Mouse (Mus musculus) myocyte (in vitro differentiated cells): Measurements from ENCODE around the gene Pnkd.

Experiments used
- E2F4 ChIP-seq: IDR thresholded peaks from one replicate; pipeline ENCODE4 v1.6.1; 2011; ENCODE audit warnings: mild to moderate bottlenecking, control low read depth, moderate library complexity; ENCODE audit not compliant: insufficient read depth
- MAX ChIP-seq: IDR thresholded peaks from one replicate; pipeline ENCODE4 v1.6.1; 2011; ENCODE audit warnings: low read depth, mild to moderate bottlenecking, control low read depth
- POLR2A ChIP-seq: IDR thresholded peaks from one replicate; pipeline ENCODE4 v1.6.1; 2011; ENCODE audit warnings: low read depth, mild to moderate bottlenecking, control low read depth, moderate library complexity; ENCODE audit not compliant: insufficient read length
- TCF12 ChIP-seq: IDR thresholded peaks from one replicate; pipeline ENCODE4 v1.6.1; 2011; ENCODE audit warnings: mild to moderate bottlenecking, control low read depth; ENCODE audit not compliant: poor library complexity, insufficient read depth, severe bottlenecking
- TCF3 ChIP-seq: IDR thresholded peaks from one replicate; pipeline ENCODE4 v1.6.1; 2011; ENCODE audit warnings: low read depth, control low read depth; ENCODE audit not compliant: insufficient read length

GRCm38 (mm10) chr1:74361812-74362211 is 77.1 kb downstream of the Pnkd start, which contains the start of gene Catip:
- TF ChIP-seq MAX (no peak), TCF12 (no peak), E2F4 (no peak), POLR2A (no peak), TCF3 (no peak)
